Mouse (Mus musculus) stomach, embryonic 15.5 days (tissue): ENCODE data around the gene Olfr412. TPM values are rescaled to one million over a fixed set of nuclear protein-coding genes. Genes with fewer than 3 reads are reported as not detected.

Experiments
- ATAC-seq: fragments of 200-750 bp; cut with Nextera tagmentation; 2 replicates; pipeline ENCODE4 v1.8.0; 2017; ENCODE audit warnings: low read depth, moderate number of reproducible peaks, moderate TSS enrichment; ENCODE audit not compliant: insufficient read depth, low FRiP score
- H3K27ac ChIP-seq: fragments of 300-500 bp; sonication (generic); 2 replicates; pipeline ENCODE4 v1.5.1; 2015; ENCODE audit warnings: mild to moderate bottlenecking, inconsistent platforms
- H3K27me3 ChIP-seq: fragments of 300-500 bp; sonication (generic); replicated peaks from 2 replicates; pipeline ENCODE4 v1.6.1; 2015; ENCODE audit warnings: inconsistent platforms
- H3K36me3 ChIP-seq: fragments of 300-500 bp; sonication (generic); 2 replicates; pipeline ENCODE4 v1.6.1; 2015; ENCODE audit warnings: inconsistent platforms
- H3K4me1 ChIP-seq: fragments of 300-500 bp; sonication (generic); 2 replicates; pipeline ENCODE4 v1.6.1; 2015; ENCODE audit warnings: inconsistent platforms
- H3K4me2 ChIP-seq: fragments of 300-500 bp; sonication (generic); 2 replicates; pipeline ENCODE4 v1.6.1; 2015; ENCODE audit warnings: mild to moderate bottlenecking, inconsistent platforms
- H3K4me3 ChIP-seq: fragments of 300-500 bp; sonication (generic); replicated peaks from 2 replicates; pipeline ENCODE4 v1.5.1; 2015; ENCODE audit warnings: inconsistent platforms
- H3K9ac ChIP-seq: fragments of 300-500 bp; sonication (generic); 2 replicates; pipeline ENCODE4 v1.6.1; 2015; ENCODE audit warnings: inconsistent platforms
- H3K9me3 ChIP-seq: fragments of 300-500 bp; sonication (generic); 2 replicates; pipeline ENCODE4 v1.6.1; 2016; ENCODE audit warnings: inconsistent platforms
- WGBS: fragments of 180-500 bp; shearing (Covaris S2); methylation state at CpG from one replicate; pipeline ENCODE4 v1.1.7; 2015; 5-methylcytosine and 5-hydroxymethylcytosine counted together
- polyA plus RNA-seq: library from polyadenylated mRNA; unstranded; fragments of >200 nt; fragmentation: Nextera tagmentation; extraction: Ambion mirVana; gene quantifications from 2 replicates; pipeline ENCODE4 v1.2.1, GENCODE M21; 2015

Olfr412 gene
- polyA plus RNA-seq, 1 experiment from 2014 or later: not detected

DNA sequence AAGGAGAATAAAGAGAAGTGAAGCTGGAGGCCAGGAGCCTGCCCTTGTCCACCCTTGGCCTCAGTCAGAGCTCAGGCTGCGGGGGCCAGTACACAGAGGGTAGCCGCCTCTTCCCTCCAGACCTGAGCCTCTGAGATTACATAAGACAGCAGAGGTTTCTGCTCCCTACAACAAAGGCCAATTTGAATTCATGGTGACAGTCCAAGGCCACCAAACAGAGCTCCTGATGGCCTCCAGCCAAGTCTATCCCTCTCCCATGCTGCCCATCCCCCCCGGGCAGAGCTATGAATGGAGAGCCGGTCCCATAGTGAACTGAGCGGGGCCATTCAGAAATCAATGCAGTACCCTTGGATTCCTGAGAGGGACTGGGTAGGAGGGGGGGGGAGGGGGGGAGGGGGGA lies 31.6 kb downstream of the Olfr412 start:
- Histone ChIP-seq H3K9ac (no peak overlapping the region), H3K4me3 (no peak overlapping the region), H3K36me3 (no peaks in the 10 kb centered on the region), H3K27me3 (no peaks in the 10 kb centered on the region), H3K27ac (no peak overlapping the region), H3K4me1 (no peaks in the 10 kb centered on the region), H3K4me2 (no peak overlapping the region), H3K9me3 (no peaks in the 10 kb centered on the region)
- ATAC-seq: peak; percentile 56; the same call in 1 of the 2 replicates
- 77% methylated on average over 5 of the region's 5 CpGs for WGBS

DNA sequence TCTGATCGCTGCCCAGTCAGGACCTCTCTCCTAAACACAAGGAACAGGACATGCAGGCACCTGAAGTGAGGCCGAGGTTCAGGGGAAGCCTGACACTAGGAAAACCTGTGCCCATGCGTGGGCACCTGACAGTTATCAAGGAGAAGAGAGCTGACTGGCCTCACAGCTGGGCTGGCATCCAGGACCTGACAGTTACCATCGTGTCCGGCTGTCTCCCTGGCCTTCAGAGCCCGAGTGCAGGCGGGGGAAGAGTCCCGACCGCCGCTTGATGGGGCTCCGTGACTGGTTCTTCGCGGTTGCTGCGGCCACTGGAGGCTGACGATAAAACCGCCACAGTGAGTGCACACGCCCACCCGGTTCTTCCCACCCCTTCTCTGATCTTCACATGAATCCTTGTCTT lies 33.7 kb downstream of the Olfr412 start:
- Histone ChIP-seq H3K4me2 (no peak overlapping the region), H3K27me3 (no peaks in the 10 kb centered on the region), H3K36me3 (no peaks in the 10 kb centered on the region), H3K4me1 (no peaks in the 10 kb centered on the region), H3K9me3 (no peaks in the 10 kb centered on the region), H3K27ac (no peak overlapping the region), H3K4me3 (no peak overlapping the region), H3K9ac (no peak overlapping the region)
- ATAC-seq: no peak
- WGBS: 82% methylated on average over 18 of the region's 18 CpGs

DNA sequence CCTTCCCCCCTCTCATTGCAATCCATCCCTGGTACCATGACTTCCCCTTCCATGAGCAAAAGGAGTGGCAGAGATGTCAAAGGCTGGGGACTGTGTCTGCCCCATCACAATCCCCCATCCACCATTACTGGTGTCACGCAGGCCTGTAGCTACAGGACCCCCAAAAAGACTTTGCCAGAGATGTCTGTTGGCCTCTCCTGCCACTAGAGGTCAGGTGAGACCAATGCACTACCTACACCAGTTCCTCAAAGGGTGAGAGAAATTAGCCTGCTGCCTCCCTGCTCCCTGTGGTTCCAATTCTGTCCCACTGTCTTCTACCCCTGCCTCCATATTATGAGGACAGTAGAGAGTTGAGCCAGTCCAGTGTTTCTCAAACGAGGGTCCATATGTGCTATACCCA lies 40.3 kb downstream of the Olfr412 start:
- 45% methylated on average over 2 of the region's 2 CpGs for WGBS
- Histone ChIP-seq H3K9ac (no peak overlapping the region), H3K9me3 (no peaks in the 10 kb centered on the region), H3K36me3 (no peaks in the 10 kb centered on the region), H3K27me3 (no peaks in the 10 kb centered on the region), H3K4me2 (no peak overlapping the region), H3K4me1 (no peaks in the 10 kb centered on the region), H3K27ac (no peak overlapping the region), H3K4me3 (no peak overlapping the region)
- no peak for ATAC-seq

DNA sequence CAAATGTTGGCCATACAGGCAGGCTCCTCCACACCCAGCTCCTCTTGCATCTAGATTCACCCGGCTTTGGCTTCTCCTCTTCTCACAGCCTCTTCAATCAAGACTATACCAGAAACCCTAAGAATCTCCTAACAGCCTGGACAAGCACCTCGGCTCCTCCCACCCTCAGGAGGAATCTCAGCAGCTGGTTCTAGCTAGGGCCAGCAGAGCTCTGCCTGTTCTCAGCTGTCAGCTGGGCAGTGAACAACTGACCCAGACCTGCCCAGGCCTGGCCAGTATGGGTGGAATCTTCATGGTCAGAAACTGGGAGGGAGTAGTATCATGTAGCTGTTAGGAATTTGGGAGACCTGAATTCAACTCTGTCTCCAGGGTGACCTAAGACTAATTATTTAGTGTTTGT lies 42.3 kb downstream of the Olfr412 start:
- no peak for ATAC-seq
- no peaks in the 10 kb centered on the region for H3K27me3 ChIP-seq
- no peak overlapping the region for H3K27ac ChIP-seq
- no peak overlapping the region for H3K4me3 ChIP-seq
- peaks cover 8% of the 10 kb centered on the region for H3K4me1 ChIP-seq
- no peaks in the 10 kb centered on the region for H3K9me3 ChIP-seq
- H3K36me3 ChIP-seq: no peaks in the 10 kb centered on the region
- H3K9ac ChIP-seq: no peak overlapping the region
- 28% methylated on average over 2 of the region's 2 CpGs for whole genome bisulfite sequencing
- H3K4me2 ChIP-seq: no peak overlapping the region

DNA sequence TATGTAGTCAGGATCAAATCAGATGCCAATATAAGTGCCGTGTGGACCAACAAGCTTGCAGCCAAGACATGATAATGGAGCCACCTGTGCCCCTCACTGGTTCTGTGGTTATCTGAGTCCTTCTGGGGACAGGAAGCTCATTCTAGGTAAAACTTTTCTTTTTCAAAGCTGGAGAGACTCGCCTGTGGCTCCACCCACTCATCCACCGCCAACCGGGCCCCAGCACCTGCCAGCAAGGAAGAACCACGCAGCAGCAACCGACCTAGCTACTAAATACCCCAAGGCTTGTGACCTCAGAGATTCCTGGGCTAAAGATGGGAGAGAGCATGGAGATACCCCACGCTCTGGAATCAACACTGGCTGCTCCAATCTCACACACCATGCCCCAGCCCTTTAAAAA lies 43.3 kb downstream of the Olfr412 start:
- no peak overlapping the region for H3K27ac ChIP-seq
- peaks cover 18% of the 10 kb centered on the region for H3K4me1 ChIP-seq
- no peak overlapping the region for H3K4me3 ChIP-seq
- no peak for ATAC-seq
- no peak overlapping the region for H3K9ac ChIP-seq
- H3K27me3 ChIP-seq: no peaks in the 10 kb centered on the region
- no peaks in the 10 kb centered on the region for H3K9me3 ChIP-seq
- WGBS: 71% methylated on average over 7 of the region's 7 CpGs
- no peak overlapping the region for H3K4me2 ChIP-seq
- H3K36me3 ChIP-seq: no peaks in the 10 kb centered on the region

DNA sequence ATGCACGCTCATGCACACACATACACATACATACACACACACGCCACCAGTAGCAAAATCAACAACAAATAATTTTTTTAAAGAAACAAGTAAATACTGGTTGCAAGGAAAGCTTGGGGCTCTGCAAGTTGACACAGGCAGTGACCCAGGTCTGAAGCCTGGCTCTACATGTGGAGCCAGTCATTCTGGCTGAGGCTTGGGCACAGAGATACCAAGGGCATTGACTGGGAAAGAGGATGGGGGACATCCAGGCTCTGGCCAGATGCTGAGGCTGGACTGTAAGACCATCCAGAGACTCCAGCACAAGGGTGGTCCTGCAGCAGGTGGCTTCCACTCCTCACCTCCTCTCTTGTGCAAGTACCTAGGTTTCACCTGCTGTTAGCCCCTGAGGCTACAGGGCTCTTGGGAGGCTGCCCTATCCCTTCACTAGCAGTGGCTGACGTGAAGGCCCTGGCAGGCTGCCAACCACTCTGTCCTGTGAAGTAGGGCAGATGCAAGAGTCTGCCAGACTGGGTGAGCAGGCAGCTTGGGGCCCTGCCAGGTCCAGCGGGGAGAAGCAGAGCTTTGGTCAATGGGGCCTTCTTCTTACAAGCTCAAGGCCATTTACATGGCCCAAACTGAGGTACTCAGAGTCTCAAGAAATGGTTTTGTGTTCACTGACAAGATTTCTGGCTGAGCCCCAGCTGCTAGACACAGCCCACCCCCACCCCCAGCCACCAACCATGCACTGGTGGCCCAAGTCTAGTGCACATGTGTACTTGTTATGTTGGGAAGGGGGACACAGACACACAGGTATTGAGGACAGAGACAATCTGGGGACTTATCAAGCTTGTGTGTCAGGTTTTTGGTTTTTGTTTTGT lies 46.9 kb downstream of the Olfr412 start:
- Histone ChIP-seq H3K27me3 (no peaks in the 10 kb centered on the region), H3K4me3 (no peak overlapping the region), H3K9me3 (no peaks in the 10 kb centered on the region), H3K4me1 (peaks cover 22% of the 10 kb centered on the region), H3K36me3 (no peaks in the 10 kb centered on the region), H3K4me2 (no peak overlapping the region), H3K9ac (no peak overlapping the region), H3K27ac (peak overlapping the region; percentile 71)
- ATAC-seq: peak; percentile 83
- WGBS: 51% methylated on average over 4 of the region's 4 CpGs

DNA sequence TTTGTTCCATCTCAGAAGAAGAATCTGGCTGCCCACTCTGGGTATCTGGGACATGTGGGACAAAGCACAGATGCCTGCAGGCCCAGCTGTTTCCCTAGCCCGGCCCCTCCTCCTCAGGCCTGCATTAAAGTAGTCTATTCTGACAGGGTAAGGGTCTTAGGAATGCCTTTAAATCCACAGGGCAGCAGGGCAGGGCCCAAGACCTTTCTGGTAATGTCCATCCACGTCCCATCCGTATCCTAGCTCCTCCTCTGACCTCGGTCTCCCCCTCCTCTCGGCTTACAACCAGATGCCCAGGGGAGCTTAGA lies 47.5 kb downstream of the Olfr412 start:
- peaks cover 22% of the 10 kb centered on the region for H3K4me1 ChIP-seq

DNA sequence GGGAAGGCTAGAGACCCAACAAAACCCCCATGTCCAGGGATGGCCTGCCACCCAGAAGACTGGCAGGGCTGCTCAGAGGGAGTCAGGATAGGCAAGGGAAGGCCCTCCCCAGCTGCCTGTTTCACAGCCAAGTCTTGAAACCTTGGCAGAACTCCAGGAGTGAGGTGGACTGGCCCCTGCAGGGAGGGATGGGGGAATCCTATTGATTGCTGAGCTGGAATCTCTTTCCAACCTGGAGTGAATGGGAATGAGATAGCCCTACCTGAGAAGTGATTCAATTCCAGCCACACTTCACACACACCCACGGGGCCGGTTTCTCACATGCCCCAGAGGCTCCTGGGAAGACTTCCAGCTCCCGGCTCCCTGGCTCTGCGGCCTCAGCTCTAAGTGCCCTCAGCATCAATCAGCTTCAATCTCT lies 47.9 kb downstream of the Olfr412 start:
- 41% methylated on average over 4 of the region's 4 CpGs for WGBS
- H3K9me3 ChIP-seq: no peaks in the 10 kb centered on the region
- H3K4me1 ChIP-seq: peaks cover 22% of the 10 kb centered on the region
- no peak overlapping the region for H3K4me3 ChIP-seq
- ATAC-seq: peak; percentile 40; the same call in 1 of the 2 replicates
- H3K4me2 ChIP-seq: no peak overlapping the region
- no peak overlapping the region for H3K9ac ChIP-seq
- H3K27ac ChIP-seq: peak overlapping the region; percentile 71
- H3K36me3 ChIP-seq: no peaks in the 10 kb centered on the region
- H3K27me3 ChIP-seq: no peaks in the 10 kb centered on the region

More for the DNA sequence above, 47.5 kb downstream of the Olfr412 start:
- Histone ChIP-seq H3K9me3 (no peaks in the 10 kb centered on the region), H3K27ac (peak overlapping the region; percentile 71), H3K36me3 (no peaks in the 10 kb centered on the region), H3K9ac (no peak overlapping the region), H3K27me3 (no peaks in the 10 kb centered on the region), H3K4me3 (no peak overlapping the region), H3K4me2 (no peak overlapping the region)
- 57% methylated on average over 5 of the region's 5 CpGs for WGBS
- ATAC-seq: peak; percentile 16; the same call in 1 of the 2 replicates

DNA sequence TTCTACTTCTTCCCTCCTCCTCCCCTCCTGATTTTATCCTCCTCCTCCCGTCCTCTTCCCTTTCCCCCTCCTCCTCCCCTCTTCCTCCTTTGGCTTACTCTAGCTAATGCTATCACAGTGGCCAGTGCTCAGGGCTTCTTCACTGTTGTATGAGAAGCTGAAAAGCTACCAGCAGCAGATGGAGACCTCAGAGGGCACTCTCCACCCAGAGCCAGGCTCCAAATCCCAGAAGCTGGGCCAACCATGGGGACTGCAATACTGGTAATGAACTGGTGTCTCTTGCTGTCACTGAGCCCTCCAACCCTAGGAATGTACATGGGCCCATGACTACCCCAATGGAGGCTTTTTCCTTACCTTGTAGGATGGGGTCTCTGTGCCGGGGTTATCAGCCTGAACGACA lies 50.1 kb downstream of the Olfr412 start:
- Histone ChIP-seq H3K27me3 (no peaks in the 10 kb centered on the region), H3K4me1 (peaks cover 22% of the 10 kb centered on the region), H3K36me3 (no peaks in the 10 kb centered on the region), H3K9me3 (no peaks in the 10 kb centered on the region), H3K27ac (no peak overlapping the region), H3K4me3 (no peak overlapping the region), H3K9ac (no peak overlapping the region), H3K4me2 (no peak overlapping the region)
- no peak for ATAC-seq
- WGBS: 69% methylated on average over 3 of the region's 3 CpGs

DNA sequence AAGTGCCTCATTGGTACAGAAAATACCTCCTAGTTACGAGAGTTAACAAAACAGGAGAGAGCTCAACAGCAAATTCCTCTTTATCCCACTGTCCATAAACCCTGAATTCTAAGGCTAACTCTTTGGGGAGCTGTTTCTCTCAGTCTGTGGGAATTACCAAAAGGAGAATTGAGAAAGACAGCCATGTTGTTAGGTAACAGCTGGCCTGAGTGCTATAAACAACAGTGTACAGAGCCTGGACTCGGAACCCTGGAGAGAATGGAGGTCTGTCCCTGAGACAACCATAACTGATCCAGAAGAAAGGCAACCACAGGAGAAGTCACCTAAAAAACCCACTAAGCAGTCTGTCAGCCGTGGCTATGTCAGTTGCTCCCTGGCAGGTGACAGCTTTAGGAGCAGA lies 50.6 kb downstream of the Olfr412 start:
- H3K9me3 ChIP-seq: no peaks in the 10 kb centered on the region

DNA sequence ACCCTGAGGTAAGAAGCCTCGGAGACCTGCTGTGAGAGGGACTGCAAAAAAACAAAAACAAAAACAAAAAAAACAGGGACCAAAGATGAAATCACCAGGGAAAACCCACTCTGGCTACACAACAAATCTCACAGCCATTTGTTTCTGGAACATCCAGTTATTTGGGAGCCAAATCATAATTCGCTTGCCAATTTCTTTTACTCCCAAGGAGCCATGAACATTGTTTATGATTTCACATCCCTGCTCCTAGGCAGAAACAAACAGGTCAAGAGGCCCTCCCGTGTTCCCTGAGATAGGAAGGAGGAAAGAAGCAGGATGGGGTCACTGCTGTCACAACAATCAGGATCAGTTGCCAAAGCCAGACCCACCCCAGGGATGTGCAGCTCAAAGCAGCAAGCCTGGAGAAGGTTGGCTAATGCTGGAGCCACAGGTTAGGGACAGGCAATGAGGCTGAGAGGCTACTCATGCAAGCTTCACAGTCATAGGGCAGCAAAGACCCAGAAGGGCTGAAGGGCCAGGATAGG lies 51.6 kb downstream of the Olfr412 start:
- no peak overlapping the region for H3K9ac ChIP-seq
- H3K27ac ChIP-seq: no peak overlapping the region
- no peak overlapping the region for H3K4me2 ChIP-seq
- 57% methylated on average over 3 of the region's 3 CpGs for WGBS
- H3K27me3 ChIP-seq: no peaks in the 10 kb centered on the region
- no peak for ATAC-seq
- H3K36me3 ChIP-seq: no peaks in the 10 kb centered on the region
- H3K4me1 ChIP-seq: peaks cover 21% of the 10 kb centered on the region
- no peak overlapping the region for H3K4me3 ChIP-seq
- H3K9me3 ChIP-seq: no peaks in the 10 kb centered on the region

More for the DNA sequence above, 50.6 kb downstream of the Olfr412 start:
- Histone ChIP-seq H3K36me3 (no peaks in the 10 kb centered on the region), H3K4me2 (no peak overlapping the region), H3K9ac (no peak overlapping the region), H3K27me3 (no peaks in the 10 kb centered on the region), H3K27ac (no peak overlapping the region), H3K4me3 (no peak overlapping the region), H3K4me1 (peaks cover 22% of the 10 kb centered on the region)
- no peak for ATAC-seq
- 74% methylated on average over 3 of the region's 3 CpGs for WGBS

DNA sequence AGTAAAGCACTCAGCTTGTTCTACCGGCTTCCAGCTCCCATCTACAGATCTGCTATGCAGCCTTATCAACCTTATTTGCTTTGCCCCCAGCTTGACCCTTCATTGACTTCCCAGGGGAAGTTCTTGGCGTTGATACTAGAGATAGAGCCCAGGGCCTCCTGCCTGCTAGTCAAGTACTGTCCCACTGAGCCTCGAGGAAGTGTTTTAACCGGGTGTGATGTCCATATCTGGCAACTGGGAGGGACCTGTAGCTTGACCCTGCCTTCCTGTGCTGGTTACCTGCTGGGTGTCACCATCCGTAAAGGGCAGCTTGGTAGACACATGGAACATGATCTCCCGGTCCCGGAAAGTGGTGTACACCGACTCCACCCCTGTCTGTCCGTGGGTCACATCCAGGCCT lies 52.2 kb downstream of the Olfr412 start:
- 52% methylated on average over 9 of the region's 9 CpGs for WGBS
- Histone ChIP-seq H3K27me3 (no peaks in the 10 kb centered on the region), H3K4me3 (no peak overlapping the region), H3K9me3 (no peaks in the 10 kb centered on the region), H3K27ac (no peak overlapping the region), H3K4me2 (no peak overlapping the region), H3K36me3 (no peaks in the 10 kb centered on the region), H3K4me1 (peaks cover 15% of the 10 kb centered on the region), H3K9ac (no peak overlapping the region)
- ATAC-seq: no peak
